Mouse (Mus musculus): ENCODE data around the gene Cbln1.

Gene Cbln1

GRCm38 (mm10) chr8:87469931-87470833, 2.2 kb downstream of the Cbln1 start:
- DNase-seq, result no peak

GRCm38 (mm10) chr8:87468958-87469815, 3.2 kb downstream of the Cbln1 start:
- no peak for DNase-seq

- no peak for DNase-seq
Measured at GRCm38 (mm10) chr8:87468416-87468957, 3.9 kb downstream of the Cbln1 start.

- DNase-seq, result no peak
Measured at GRCm38 (mm10) chr8:87467906-87468305, 4.5 kb downstream of the Cbln1 start.

- DNase-seq, result no peak
Measured at GRCm38 (mm10) chr8:87466936-87467602, 5.3 kb downstream of the Cbln1 start.

- no peak for DNase-seq
Measured at GRCm38 (mm10) chr8:87466335-87466734, 6.1 kb downstream of the Cbln1 start.

- DNase-seq, result no peak
Measured at GRCm38 (mm10) chr8:87464446-87464845, 8.0 kb downstream of the Cbln1 start.

GRCm38 (mm10) chr8:87461801-87462200, 10.6 kb downstream of the Cbln1 start:
- DNase-seq, result no peak

GRCm38 (mm10) chr8:87456949-87457348, 15.5 kb downstream of the Cbln1 start:
- DNase-seq, result no peak

- DNase-seq, result no peak
Measured at GRCm38 (mm10) chr8:87452815-87453214, 19.6 kb downstream of the Cbln1 start.

- no peak for DNase-seq
Measured at GRCm38 (mm10) chr8:87451737-87452136, 20.7 kb downstream of the Cbln1 start.

GRCm38 (mm10) chr8:87434592-87434991, 37.8 kb downstream of the Cbln1 start:
- DNase-seq, result no peak

GRCm38 (mm10) chr8:87427188-87427587, 45.2 kb downstream of the Cbln1 start:
- DNase-seq, result no peak

- DNase-seq, result no peak
Measured at GRCm38 (mm10) chr8:87424706-87425105, 47.7 kb downstream of the Cbln1 start.

- DNase-seq, result no peak
Measured at GRCm38 (mm10) chr8:87421697-87422096, 50.7 kb downstream of the Cbln1 start.
